Mouse (Mus musculus): ENCODE data around the gene Car9. TPM values are rescaled to one million over a fixed set of nuclear protein-coding genes. Genes with fewer than 3 reads are reported as not detected.
A peak's percentile ranks its signal among the peaks of the same experiment; 100 is the strongest.

Gene Car9
- polyA plus RNA-seq, 1 experiment, result 10.7 TPM

DNA sequence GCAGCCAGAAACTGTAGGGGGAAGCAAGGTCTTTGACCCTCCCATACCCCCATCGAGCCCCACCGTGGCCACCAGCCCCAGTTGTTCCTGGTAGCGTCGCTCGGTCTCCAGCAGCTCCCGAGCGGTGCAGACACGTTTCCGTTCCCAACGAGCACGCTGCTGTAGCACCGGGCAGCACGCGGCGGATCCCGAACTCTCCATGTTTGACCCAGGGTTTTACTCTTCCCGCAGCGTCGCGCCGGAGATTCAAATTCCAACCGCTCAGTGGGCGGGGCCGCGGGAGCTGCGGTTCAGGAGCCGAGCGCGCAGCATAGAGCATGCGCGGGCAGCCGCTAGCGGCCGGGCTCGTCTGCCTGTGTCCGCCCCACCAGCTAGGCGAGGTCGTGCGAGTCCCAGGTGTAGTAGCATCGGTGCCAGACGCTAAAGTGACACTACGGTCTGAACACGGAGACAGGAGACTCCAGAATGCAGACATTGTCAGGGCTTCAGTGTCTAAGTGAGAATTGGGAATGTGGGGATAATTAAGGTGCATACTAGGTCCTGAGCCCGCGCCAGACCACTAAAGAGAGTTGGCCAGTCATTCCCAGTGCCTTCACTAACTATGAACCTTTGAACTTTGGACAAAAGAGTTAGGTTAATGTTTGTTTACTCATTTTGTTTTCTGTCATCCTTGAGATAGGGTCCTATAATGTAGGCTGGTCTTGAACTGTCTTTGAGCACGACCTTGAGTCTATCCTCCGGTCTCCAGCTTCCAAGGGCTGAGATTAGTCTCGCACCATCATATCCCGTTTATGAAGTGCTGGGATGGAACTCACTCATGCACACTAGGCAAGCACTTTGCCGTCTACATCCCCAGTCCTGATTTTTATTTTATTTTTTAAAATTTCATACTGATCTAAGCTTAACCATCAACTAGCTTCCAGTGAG is 7.1 kb upstream of the Car9 start, which contains the start of gene Arhgef39:
Gene Arhgef39, minus strand, starts transcription at position 289 of the 927 bp plus-strand sequence.
- Histone ChIP-seq H3K4me3 (peak within 1 kb of the TSS; percentile 39), H3ac (ENCODE audit: control insufficient read depth, insufficient read length) (no peak within 1 kb of the TSS), H3K79me2 (ENCODE audit: control insufficient read depth, insufficient read depth) (no peaks in the 10 kb centered on the region), H3K27me3 (ENCODE audit: control insufficient read depth, insufficient read depth, insufficient read length) (no peaks in the 10 kb centered on the region), H3K36me3 (ENCODE audit: control insufficient read depth, insufficient read depth) (peaks cover 4% of the 10 kb centered on the region), H3K4me2 (ENCODE audit: low read depth) (peak within 1 kb of the TSS; percentile 90)
- TF ChIP-seq USF1 (IDR thresholded peaks at IDR 0.05; ENCODE audit: low read depth) (no peak), E2F4 (IDR thresholded peaks at IDR 0.05; ENCODE audit: insufficient read depth) (peak; percentile 88), MYOD1 (IDR thresholded peaks at IDR 0.05; ENCODE audit: control insufficient read depth in 1 of 3, insufficient read length in 2 of 3, low read depth in 2 of 3) (no peak), POLR2AphosphoS2 (IDR thresholded peaks at IDR 0.05; ENCODE audit: insufficient read length, low read depth) (peak; percentile 89), POLR2A (IDR thresholded peaks at IDR 0.05; ENCODE audit: insufficient read length, low read depth) (peak; percentile 86), CEBPB (IDR thresholded peaks at IDR 0.05; ENCODE audit: insufficient read depth, poor library complexity, severe bottlenecking) (no peak)

DNA sequence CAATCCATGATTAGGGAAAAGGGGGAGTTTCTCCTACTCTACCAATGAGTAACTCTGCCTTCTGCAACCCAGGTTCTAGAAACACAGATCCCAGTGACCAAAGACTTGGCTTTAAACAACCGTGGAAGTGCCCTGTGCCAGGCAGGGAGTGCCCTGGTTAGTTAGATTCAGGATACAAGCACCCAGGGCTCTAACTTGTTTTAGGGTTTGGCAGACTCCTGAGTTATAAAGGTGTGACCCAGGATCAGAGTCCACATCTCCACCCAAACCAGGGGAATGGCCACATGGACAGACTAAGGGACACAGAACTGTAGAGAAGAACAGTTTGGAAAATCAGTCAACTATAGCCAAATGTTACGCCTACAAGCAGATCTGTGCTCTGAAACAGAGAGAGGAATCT is 3.7 kb upstream of the Car9 start:
- H3K4me2 ChIP-seq (ENCODE audit: low read depth), result no peak overlapping the region
- H3ac ChIP-seq (ENCODE audit: control insufficient read depth, insufficient read length), result no peak overlapping the region
- H3K79me2 ChIP-seq (ENCODE audit: control insufficient read depth, insufficient read depth), result no peaks in the 10 kb centered on the region
- no peaks in the 10 kb centered on the region for H3K36me3 ChIP-seq (ENCODE audit: control insufficient read depth, insufficient read depth)
- TF ChIP-seq POLR2AphosphoS2 (IDR thresholded peaks at IDR 0.05; ENCODE audit: insufficient read length, low read depth), result no peak
- no peak for TF ChIP-seq MAX (IDR thresholded peaks at IDR 0.05; ENCODE audit: low read depth)
- no peak for TF ChIP-seq MYOG (IDR thresholded peaks at IDR 0.05; ENCODE audit: control insufficient read depth in 1 of 3, insufficient read depth in 1 of 3, insufficient read length in 2 of 3, low read depth in 2 of 3)
- TF ChIP-seq CEBPB (IDR thresholded peaks at IDR 0.05; ENCODE audit: insufficient read depth, poor library complexity, severe bottlenecking), result no peak
- TF ChIP-seq E2F4 (IDR thresholded peaks at IDR 0.05; ENCODE audit: insufficient read depth), result no peak
- no peak for TF ChIP-seq MYOD1 (IDR thresholded peaks at IDR 0.05; ENCODE audit: control insufficient read depth in 1 of 3, insufficient read length in 2 of 3, low read depth in 2 of 3)
- TF ChIP-seq TCF12 (IDR thresholded peaks at IDR 0.05; ENCODE audit: insufficient read depth, poor library complexity, severe bottlenecking), result no peak
- no peak for TF ChIP-seq USF1 (IDR thresholded peaks at IDR 0.05; ENCODE audit: low read depth)
- no peak for TF ChIP-seq TCF3 (IDR thresholded peaks at IDR 0.05; ENCODE audit: insufficient read length, low read depth)
- TF ChIP-seq POLR2A (IDR thresholded peaks at IDR 0.05; ENCODE audit: insufficient read length, low read depth), result no peak
- no peak for TF ChIP-seq SRF (IDR thresholded peaks at IDR 0.05; ENCODE audit: control insufficient read depth, insufficient read length, low read depth)
- no peak for TF ChIP-seq REST (IDR thresholded peaks at IDR 0.05; ENCODE audit: insufficient read depth, insufficient read length)
- H3K4me3 ChIP-seq, result no peak overlapping the region
- H3K27me3 ChIP-seq (ENCODE audit: control insufficient read depth, insufficient read depth, insufficient read length), result no peaks in the 10 kb centered on the region

DNA sequence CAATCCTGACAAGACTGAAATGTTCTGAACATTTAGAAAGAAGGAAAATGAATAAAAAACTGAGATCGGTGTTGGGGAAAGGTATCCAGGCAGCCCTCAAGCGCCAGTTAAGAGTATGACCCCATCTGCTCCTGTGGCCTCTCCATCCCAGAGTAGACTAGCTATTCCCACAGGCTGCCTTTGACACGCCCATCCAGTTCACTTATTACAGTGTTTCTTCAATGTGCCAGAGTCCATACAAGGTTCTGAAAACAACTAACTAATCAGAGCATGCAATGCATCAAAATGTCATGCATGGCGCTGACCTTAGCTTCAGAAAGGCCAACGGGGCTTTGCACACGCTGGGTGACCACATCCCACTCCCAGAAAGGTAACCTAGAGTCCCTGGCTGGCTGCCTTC is 3.3 kb upstream of the Car9 start:
- Histone ChIP-seq H3K79me2 (ENCODE audit: control insufficient read depth, insufficient read depth) (no peaks in the 10 kb centered on the region), H3K4me2 (ENCODE audit: low read depth) (no peak overlapping the region), H3K4me3 (no peak overlapping the region), H3K36me3 (ENCODE audit: control insufficient read depth, insufficient read depth) (no peaks in the 10 kb centered on the region), H3ac (ENCODE audit: control insufficient read depth, insufficient read length) (no peak overlapping the region), H3K27me3 (ENCODE audit: control insufficient read depth, insufficient read depth, insufficient read length) (no peaks in the 10 kb centered on the region)
- TF ChIP-seq MAX (IDR thresholded peaks at IDR 0.05; ENCODE audit: low read depth) (no peak), USF1 (IDR thresholded peaks at IDR 0.05; ENCODE audit: low read depth) (no peak)

DNA sequence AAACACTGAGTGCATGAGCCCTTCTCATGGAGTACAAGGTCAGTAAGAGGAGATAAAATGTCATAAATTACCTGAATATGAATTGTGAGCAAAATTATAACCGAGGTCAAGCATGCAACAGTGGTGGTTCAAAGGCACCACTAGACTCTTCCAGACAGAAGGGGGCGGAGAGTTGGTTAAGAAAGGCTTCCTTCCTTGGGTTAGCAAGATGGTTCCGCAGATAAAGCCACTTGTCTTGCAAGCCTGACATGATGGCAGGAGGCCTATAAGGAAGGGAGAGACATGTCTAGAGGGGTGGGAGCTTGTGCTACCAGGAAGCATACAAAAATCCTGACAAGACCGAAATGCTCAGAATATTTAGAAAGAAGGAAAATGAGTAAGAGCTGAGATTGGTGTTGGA is 2.5 kb upstream of the Car9 start:
- TF ChIP-seq TCF3 (IDR thresholded peaks at IDR 0.05; ENCODE audit: insufficient read length, low read depth) (no peak), POLR2AphosphoS2 (IDR thresholded peaks at IDR 0.05; ENCODE audit: insufficient read length, low read depth) (no peak), USF1 (IDR thresholded peaks at IDR 0.05; ENCODE audit: low read depth) (no peak), TCF12 (IDR thresholded peaks at IDR 0.05; ENCODE audit: insufficient read depth, poor library complexity, severe bottlenecking) (no peak), MAX (IDR thresholded peaks at IDR 0.05; ENCODE audit: low read depth) (no peak), CEBPB (IDR thresholded peaks at IDR 0.05; ENCODE audit: insufficient read depth, poor library complexity, severe bottlenecking) (no peak), MYOG (IDR thresholded peaks at IDR 0.05; ENCODE audit: control insufficient read depth in 1 of 3, insufficient read depth in 1 of 3, insufficient read length in 2 of 3, low read depth in 2 of 3) (no peak), E2F4 (IDR thresholded peaks at IDR 0.05; ENCODE audit: insufficient read depth) (no peak), REST (IDR thresholded peaks at IDR 0.05; ENCODE audit: insufficient read depth, insufficient read length) (no peak), POLR2A (IDR thresholded peaks at IDR 0.05; ENCODE audit: insufficient read length, low read depth) (no peak), SRF (IDR thresholded peaks at IDR 0.05; ENCODE audit: control insufficient read depth, insufficient read length, low read depth) (no peak)
- no peak overlapping the region for H3K4me2 ChIP-seq (ENCODE audit: low read depth)
- no peak overlapping the region for H3ac ChIP-seq (ENCODE audit: control insufficient read depth, insufficient read length)
- no peaks in the 10 kb centered on the region for H3K79me2 ChIP-seq (ENCODE audit: control insufficient read depth, insufficient read depth)
- no peaks in the 10 kb centered on the region for H3K36me3 ChIP-seq (ENCODE audit: control insufficient read depth, insufficient read depth)
- no peak overlapping the region for H3K4me3 ChIP-seq
- H3K27me3 ChIP-seq (ENCODE audit: control insufficient read depth, insufficient read depth, insufficient read length), result no peaks in the 10 kb centered on the region

DNA sequence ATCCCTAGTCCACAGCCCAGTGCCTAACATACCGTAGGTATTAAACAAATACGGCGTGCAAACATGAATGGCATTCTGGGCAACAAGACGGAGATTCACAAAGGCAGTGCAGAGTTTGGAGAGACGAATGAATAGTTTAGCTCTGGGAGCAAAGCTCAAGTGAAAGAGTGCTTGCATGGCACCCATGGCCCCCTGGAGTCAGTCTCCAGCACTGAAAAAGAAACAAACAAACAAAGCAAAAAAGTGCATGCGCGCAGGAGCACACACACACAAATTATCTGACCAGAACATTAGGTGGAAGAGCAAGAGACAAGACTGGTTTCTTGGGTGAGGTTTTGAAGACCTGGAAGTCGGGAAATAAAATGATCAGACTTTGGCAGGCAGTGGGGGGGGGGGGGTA is 692 bp upstream of the Car9 start:
- Histone ChIP-seq H3K79me2 (ENCODE audit: control insufficient read depth, insufficient read depth) (no peaks in the 10 kb centered on the region), H3K36me3 (ENCODE audit: control insufficient read depth, insufficient read depth) (no peaks in the 10 kb centered on the region), H3K4me2 (ENCODE audit: low read depth) (no peak overlapping the region), H3ac (ENCODE audit: control insufficient read depth, insufficient read length) (no peak overlapping the region), H3K27me3 (ENCODE audit: control insufficient read depth, insufficient read depth, insufficient read length) (no peaks in the 10 kb centered on the region), H3K4me3 (no peak overlapping the region)
- TF ChIP-seq E2F4 (IDR thresholded peaks at IDR 0.05; ENCODE audit: insufficient read depth) (no peak), POLR2AphosphoS2 (IDR thresholded peaks at IDR 0.05; ENCODE audit: insufficient read length, low read depth) (no peak), TCF12 (IDR thresholded peaks at IDR 0.05; ENCODE audit: insufficient read depth, poor library complexity, severe bottlenecking) (no peak), USF1 (IDR thresholded peaks at IDR 0.05; ENCODE audit: low read depth) (no peak), POLR2A (IDR thresholded peaks at IDR 0.05; ENCODE audit: insufficient read length, low read depth) (no peak), SRF (IDR thresholded peaks at IDR 0.05; ENCODE audit: control insufficient read depth, insufficient read length, low read depth) (no peak), MYOD1 (IDR thresholded peaks at IDR 0.05; ENCODE audit: control insufficient read depth in 1 of 3, insufficient read length in 2 of 3, low read depth in 2 of 3) (no peak), MAX (IDR thresholded peaks at IDR 0.05; ENCODE audit: low read depth) (no peak), TCF3 (IDR thresholded peaks at IDR 0.05; ENCODE audit: insufficient read length, low read depth) (no peak), CEBPB (IDR thresholded peaks at IDR 0.05; ENCODE audit: insufficient read depth, poor library complexity, severe bottlenecking) (no peak), MYOG (IDR thresholded peaks at IDR 0.05; ENCODE audit: control insufficient read depth in 1 of 3, insufficient read depth in 1 of 3, insufficient read length in 2 of 3, low read depth in 2 of 3) (no peak), REST (IDR thresholded peaks at IDR 0.05; ENCODE audit: insufficient read depth, insufficient read length) (no peak)

All from myocyte (in vitro differentiated cells).